8 mouse cellular contexts compared by ENCODE assay signal in genomic region chr5:146793630-146794083, GRCm38 (mm10). TPM values are rescaled to one million over a fixed set of nuclear protein-coding genes. Genes with fewer than 3 reads are reported as not detected.
DNase-seq lines count a peak whose midpoint lies in the region; ATAC-seq and TF ChIP-seq lines count a peak whose summit lies in the region.

No protein-coding gene starts in this region.

- no peaks in the 10 kb centered on the region for H3K27me3 ChIP-seq in heart, embryonic 15.5 days
- H3K27me3 ChIP-seq in hindbrain, embryonic 10.5 days (ENCODE audit: insufficient read depth, poor library complexity, severe bottlenecking), result no peaks in the 10 kb centered on the region
- H3K27me3 ChIP-seq in midbrain, embryonic 11.5 days (ENCODE audit: control insufficient read depth, insufficient read depth, low read length), result no peaks in the 10 kb centered on the region

- H3K4me1 ChIP-seq in heart, embryonic 15.5 days (replicated peaks), result peaks cover 29% of the 10 kb centered on the region
- H3K4me1 ChIP-seq in ES-E14 (ENCODE audit: control insufficient read depth in 2 of 2, insufficient read depth in 2 of 2, low read length in 2 of 2, poor library complexity in 1 of 2), result peaks cover 3 to 7% of the 10 kb centered on the region in 2 experiments; a peak in 3 of 4 replicates
- H3K4me1 ChIP-seq in hindbrain, embryonic 10.5 days (replicated peaks), result peaks cover 45% of the 10 kb centered on the region
- peaks cover 14% of the 10 kb centered on the region for H3K4me1 ChIP-seq in midbrain, embryonic 11.5 days (ENCODE audit: control insufficient read depth, insufficient read depth, low read length)

- H3K4me3 ChIP-seq in heart, embryonic 15.5 days, result peak overlapping the region; percentile 97
- H3K4me3 ChIP-seq in ES-E14 (ENCODE audit: insufficient read depth in 1 of 2, low read depth in 1 of 2, low read length in 2 of 2, poor library complexity in 1 of 2, severe bottlenecking in 1 of 2), result peak overlapping the region; percentile 90 to 93
- H3K4me3 ChIP-seq in hindbrain, embryonic 10.5 days, result peak overlapping the region; percentile 96
- H3K4me3 ChIP-seq in midbrain, embryonic 11.5 days (ENCODE audit: low read depth, low read length), result peak overlapping the region; percentile 89

- no peak for ATAC-seq in heart, embryonic 15.5 days (replicated peaks; ENCODE audit: insufficient number of reproducible peaks, insufficient read depth, low FRiP score, low read depth)
- no peak for ATAC-seq in midbrain, embryonic 11.5 days (ENCODE audit: low FRiP score)
- ATAC-seq in monocyte, adult 5-6 weeks (replicated peaks; ENCODE audit: insufficient number of reproducible peaks, low FRiP score, low TSS enrichment, poor library complexity, severe bottlenecking), result no peak

- no peaks in the 10 kb centered on the region for H3K9me3 ChIP-seq in heart, embryonic 15.5 days (replicated peaks)
- H3K9me3 ChIP-seq in ES-E14 (ENCODE audit: control insufficient read depth, insufficient read depth, low read depth, low read length), result no peaks in the 10 kb centered on the region
- H3K9me3 ChIP-seq in hindbrain, embryonic 10.5 days, result no peaks in the 10 kb centered on the region
- no peaks in the 10 kb centered on the region for H3K9me3 ChIP-seq in midbrain, embryonic 11.5 days (ENCODE audit: control insufficient read depth, low read length)

- peak overlapping the region; percentile 95 for H3K9ac ChIP-seq in heart, embryonic 15.5 days
- H3K9ac ChIP-seq in ES-E14 (ENCODE audit: insufficient read depth, low read depth, low read length, poor library complexity, severe bottlenecking), result peak overlapping the region; percentile 87
- H3K9ac ChIP-seq in midbrain, embryonic 11.5 days (ENCODE audit: low read length), result peak overlapping the region; percentile 79

- peak overlapping the region; percentile 71 for H3K4me2 ChIP-seq in heart, embryonic 15.5 days
- peak overlapping the region; percentile 80 for H3K4me2 ChIP-seq in midbrain, embryonic 11.5 days

- no peak for DNase-seq in heart, adult 9 months (ENCODE audit: low spot score in 2 of 2)
- no peak for DNase-seq in ES-E14 (ENCODE audit: low read depth, low spot score)
- no peak for DNase-seq in hindbrain, embryonic 10.5 days (ENCODE audit: low spot score)
- peak; percentile 85 for DNase-seq in midbrain, embryonic 11.5 days (ENCODE audit: low spot score, missing footprints)
- no peak for DNase-seq in ovary, postnatal 36 days (ENCODE audit: low spot score)
- DNase-seq in spleen, adult 12 weeks (ENCODE audit: low spot score), result no peak

- H3K27ac ChIP-seq in heart, embryonic 15.5 days, result peak overlapping the region; percentile 92
- H3K27ac ChIP-seq in ES-E14 (ENCODE audit: insufficient read depth, low read depth, low read length, poor library complexity, severe bottlenecking), result no peak overlapping the region
- peak overlapping the region; percentile 95 for H3K27ac ChIP-seq in hindbrain, embryonic 10.5 days
- H3K27ac ChIP-seq in midbrain, embryonic 11.5 days (ENCODE audit: low read depth, low read length), result peak overlapping the region; percentile 84; the same call in 1 of the 2 replicates

- in situ Hi-C loops in ES-E14 (cut with MboI; ENCODE audit: low sequenced_read_pairs in 2 of 2, unreplicated experiment in 2 of 2), result no loop called here

- no peaks in the 10 kb centered on the region for H3K36me3 ChIP-seq in heart, embryonic 15.5 days
- H3K36me3 ChIP-seq in ES-E14 (ENCODE audit: control insufficient read depth, insufficient read depth, low read length, poor library complexity, severe bottlenecking), result no peaks in the 10 kb centered on the region
- H3K36me3 ChIP-seq in hindbrain, embryonic 10.5 days, result no peaks in the 10 kb centered on the region
- no peaks in the 10 kb centered on the region for H3K36me3 ChIP-seq in midbrain, embryonic 11.5 days (ENCODE audit: control insufficient read depth, insufficient read depth, low read length)

- WGBS in heart, embryonic 15.5 days, result 5% methylated on average over 18 of the region's 18 CpGs
- 13% methylated on average over 18 of the region's 18 CpGs for WGBS in hindbrain, embryonic 10.5 days
- WGBS in midbrain, embryonic 11.5 days, result 11% methylated on average over 18 of the region's 18 CpGs

TF ChIP-seq in ES-E14, 5 proteins besides CTCF, POLR2A, EP300 and RAD21:
- TF ChIP-seq ZNF384 (IDR thresholded peaks at IDR 0.05; ENCODE audit: low read depth, low read length) (no peak), HCFC1 (IDR thresholded peaks at IDR 0.05; ENCODE audit: borderline replicate concordance, insufficient read depth, low read length) (no peak), MAFK (IDR thresholded peaks at IDR 0.05; ENCODE audit: insufficient read depth, low read depth, low read length) (no peak), CHD2 (IDR thresholded peaks at IDR 0.05; ENCODE audit: low read depth, low read length) (no peak), ZC3H11A (IDR thresholded peaks at IDR 0.05; ENCODE audit: borderline replicate concordance, low read depth, low read length) (no peak)

RNA-seq across cellular contexts. Expression of gene Usp12, which starts 1.1 kb away (rescaled TPM):
- polyA plus RNA-seq in heart, embryonic 15.5 days (2015; fragmentation: Nextera tagmentation; extraction: Ambion mirVana), result 9.0 and 10.8 TPM in 2 replicates
- 20.6 and 25.4 TPM in 2 replicates for total RNA-seq in ES-E14 (2012; rRNA removed)
- 13.1 and 15.4 TPM in 2 replicates for polyA plus RNA-seq in hindbrain, embryonic 10.5 days (2016; fragmentation: Nextera tagmentation; extraction: Ambion mirVana)
- polyA plus RNA-seq in midbrain, embryonic 11.5 days (2014; fragmentation: Nextera tagmentation; extraction: Ambion mirVana), result 10.7 and 12.1 TPM in 2 replicates
- 79.2 to 105 TPM (median 81.8 TPM) in 3 replicates for total RNA-seq in monocyte, adult 5-6 weeks (2017)

RNA-seq across cellular contexts. Expression of gene Rpl21, which starts 39.0 kb away (rescaled TPM):
- polyA plus RNA-seq in heart, embryonic 15.5 days (2015; fragmentation: Nextera tagmentation; extraction: Ambion mirVana), result 288 and 325 TPM in 2 replicates
- total RNA-seq in ES-E14 (2012; rRNA removed), result 1,013 and 1,099 TPM in 2 replicates
- 464 and 510 TPM in 2 replicates for polyA plus RNA-seq in hindbrain, embryonic 10.5 days (2016; fragmentation: Nextera tagmentation; extraction: Ambion mirVana)
- 495 and 509 TPM in 2 replicates for polyA plus RNA-seq in midbrain, embryonic 11.5 days (2014; fragmentation: Nextera tagmentation; extraction: Ambion mirVana)
- 1,238 to 1,537 TPM (median 1,512 TPM) in 3 replicates for total RNA-seq in monocyte, adult 5-6 weeks (2017)

RNA-seq across cellular contexts. Expression of gene Rasl11a, which starts 51.2 kb away (rescaled TPM):
- polyA plus RNA-seq in heart, embryonic 15.5 days (2015; fragmentation: Nextera tagmentation; extraction: Ambion mirVana), result 11.5 and 13.4 TPM in 2 replicates
- total RNA-seq in ES-E14 (2012; rRNA removed), result 4.1 and 7.3 TPM in 2 replicates
- polyA plus RNA-seq in hindbrain, embryonic 10.5 days (2016; fragmentation: Nextera tagmentation; extraction: Ambion mirVana), result 21.9 and 33.7 TPM in 2 replicates
- polyA plus RNA-seq in midbrain, embryonic 11.5 days (2014; fragmentation: Nextera tagmentation; extraction: Ambion mirVana), result 23.2 and 28.4 TPM in 2 replicates
- total RNA-seq in monocyte, adult 5-6 weeks (2017), result not detected in 3 replicates
